Mouse (Mus musculus) heart, postnatal 25 days (tissue): ENCODE data around the gene Card10. TPM values are rescaled to one million over a fixed set of nuclear protein-coding genes. Genes with fewer than 3 reads are reported as not detected.

ENCODE experiments used
- DNase-seq: peaks from one replicate; pipeline ENCODE4 v3.0.0; 2022; ENCODE audit warnings: low spot score
- intact Hi-C: fragments of 180-260 bp; cut with DNase I; formaldehyde crosslinking; loops from one replicate; pipeline ENCODE4 v1.15.1; 2025
- total RNA-seq, 2 experiments: library from RNA; stranded (reverse); gene quantifications; 2 replicates each; pipeline ENCODE4 v1.2.3; 2021

Card10 gene
- total RNA-seq, 2 experiments from 2014 or later = 14.8 to 18.3 TPM

DNA sequence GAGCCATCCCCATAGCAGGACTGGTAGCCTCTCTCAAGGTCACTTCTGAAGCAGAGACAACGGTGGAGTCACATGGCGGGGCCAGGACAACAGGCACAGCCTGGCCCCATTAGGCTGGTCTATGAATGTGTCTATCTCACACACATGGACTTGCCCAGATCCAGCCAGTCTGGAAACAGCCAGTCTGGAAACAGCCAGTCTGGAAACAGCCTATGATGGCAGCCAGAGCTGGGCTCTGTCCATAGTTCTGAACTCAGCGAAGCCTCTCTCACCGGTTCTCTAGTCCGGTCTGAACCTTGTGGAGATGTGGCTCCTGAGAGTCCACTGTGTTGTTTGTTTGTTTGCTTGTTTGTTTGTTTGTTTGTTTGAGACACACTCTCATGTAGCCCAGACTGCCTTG is 53.0 kb downstream of the Card10 start:
- intact Hi-C loops = no loop called here
- no peak for DNase-seq

DNA sequence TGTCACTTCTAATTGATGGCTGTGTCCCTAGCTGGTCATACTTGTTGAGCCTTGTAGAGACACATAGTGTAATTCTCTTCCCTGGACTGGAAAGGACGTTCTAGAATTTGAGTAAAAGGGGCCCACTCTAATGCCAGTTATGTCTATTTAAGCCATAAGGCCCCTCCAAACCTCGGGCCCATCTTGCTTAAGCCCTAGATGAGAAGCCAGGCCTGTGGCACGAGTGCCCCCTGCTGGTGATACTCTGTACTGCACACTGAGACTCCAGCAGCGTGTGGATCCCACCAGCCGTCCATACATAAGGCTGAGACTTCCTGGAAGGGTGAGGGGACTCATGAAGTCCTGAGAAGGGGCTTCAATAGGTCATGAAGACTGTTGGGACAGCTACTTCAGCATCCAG is 58.6 kb downstream of the Card10 start:
- intact Hi-C loops = loop anchor here (1.0 to 2.0 kb wide), 2 partner anchors 121 to 157 kb away; no protein-coding TSS in a partner anchor

DNA sequence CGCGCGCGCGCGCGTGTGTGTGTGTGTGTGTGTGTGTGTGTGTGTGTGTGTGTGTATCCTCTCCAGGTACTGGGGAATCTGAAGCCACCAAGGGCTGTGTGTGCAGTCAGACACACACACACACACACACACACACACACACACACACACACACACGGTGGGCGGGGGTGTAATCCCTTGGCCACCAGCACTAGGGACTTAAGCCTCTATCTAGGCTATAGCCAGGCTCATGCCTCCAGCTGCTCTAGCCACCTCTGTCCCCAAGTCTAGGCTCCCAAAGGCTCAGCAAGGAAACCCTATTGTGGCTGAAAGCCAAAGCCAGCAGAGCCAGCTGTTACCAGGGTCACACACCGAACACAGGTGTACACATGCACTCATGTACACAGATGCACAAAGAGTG is 60.0 kb downstream of the Card10 start:
- DNase-seq = no peak
- intact Hi-C loops = no loop called here

More for the DNA sequence above, 58.6 kb downstream of the Card10 start:
- peak; percentile 42 for DNase-seq

DNA sequence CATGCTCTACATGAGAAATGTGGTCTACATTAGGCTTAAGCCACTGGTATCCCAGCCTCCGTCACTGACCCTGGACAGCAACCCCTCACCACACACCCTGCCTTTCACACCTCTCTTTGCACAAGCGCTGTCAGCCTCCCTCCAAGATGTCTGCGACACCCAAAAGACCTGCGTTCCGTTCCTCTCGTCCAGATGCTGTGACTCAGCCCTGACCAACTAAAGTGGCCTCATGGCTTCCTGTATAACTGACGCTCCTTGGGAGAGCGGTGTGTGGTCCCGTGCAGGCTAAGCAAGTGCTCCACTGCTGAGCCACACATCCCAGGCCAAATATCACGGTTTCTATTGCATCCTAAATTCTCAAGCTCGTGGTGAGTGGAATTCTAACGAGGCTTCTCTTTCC is 62.2 kb downstream of the Card10 start:
- no peak for DNase-seq
- intact Hi-C loops = no loop called here

- DNase-seq = no peak
- intact Hi-C loops = no loop called here
Observed at GRCm38 (mm10) chr15:78737146-78737545, 65.7 kb downstream of the Card10 start.

- DNase-seq = no peak
- intact Hi-C loops = no loop called here
Observed at GRCm38 (mm10) chr15:78736681-78737100, 66.2 kb downstream of the Card10 start.

GRCm38 (mm10) chr15:78736181-78736579 is 66.7 kb downstream of the Card10 start:
- DNase-seq = no peak
- intact Hi-C loops = no loop called here

GRCm38 (mm10) chr15:78735431-78736180 is 67.2 kb downstream of the Card10 start:
- no peak for DNase-seq
- intact Hi-C loops = no loop called here

GRCm38 (mm10) chr15:78731830-78732229 is 71.0 kb downstream of the Card10 start:
- intact Hi-C loops = no loop called here

DNA sequence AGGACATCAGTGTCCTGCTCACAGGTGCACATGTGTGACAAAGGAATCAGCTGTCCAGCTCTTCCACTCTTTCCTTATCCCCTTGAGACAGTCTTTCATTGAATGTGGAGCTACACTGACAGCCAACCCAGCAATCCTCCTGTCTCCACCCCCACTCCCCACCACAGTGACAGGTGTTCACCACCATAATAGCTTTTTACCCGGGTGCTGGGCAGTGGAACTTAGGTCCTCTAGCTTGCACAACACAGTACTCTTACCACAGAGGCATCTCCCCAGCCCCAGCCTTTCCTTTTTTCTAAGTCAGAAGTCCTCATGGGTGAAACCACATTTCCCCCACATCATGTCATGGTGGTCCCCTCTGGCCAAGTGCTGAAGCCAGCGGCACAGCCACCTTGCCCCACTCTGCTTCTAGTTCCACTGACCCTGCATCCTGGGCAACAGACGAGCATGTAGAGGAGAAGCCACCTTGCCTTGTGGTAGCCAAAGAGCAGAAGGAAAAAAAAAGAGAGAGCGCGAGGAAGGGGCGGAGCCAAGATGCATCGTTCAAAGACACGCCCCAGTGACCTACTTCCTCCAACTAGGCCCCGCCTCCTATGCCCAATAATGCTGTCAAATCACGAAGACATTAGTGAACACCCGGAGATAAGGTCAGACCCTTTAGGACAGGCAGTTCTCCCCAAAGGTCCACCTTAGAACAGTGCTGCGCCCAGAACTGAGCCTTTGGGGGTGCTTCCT is 72.4 kb downstream of the Card10 start:
- intact Hi-C loops = no loop called here
- no peak for DNase-seq

More at GRCm38 (mm10) chr15:78731830-78732229, 71.0 kb downstream of the Card10 start:
- no peak for DNase-seq

GRCm38 (mm10) chr15:78726697-78727096 is 76.1 kb downstream of the Card10 start:
- intact Hi-C loops = no loop called here

More at GRCm38 (mm10) chr15:78726697-78727096, 76.1 kb downstream of the Card10 start:
- DNase-seq = no peak

Other genes with a start within 250 kb of the Card10 start
- gene Rac2, start 230.3 kb downstream of the Card10 start, total RNA-seq = 1 to 10 TPM; 5.1 to 5.6 TPM
- 1 to 10 TPM; 5.5 to 5.8 TPM for gene Cyth4, start 206.0 kb downstream of the Card10 start, total RNA-seq
- gene Elfn2, start 84.3 kb downstream of the Card10 start, total RNA-seq = 1 to 10 TPM; 1.4 to 2.5 TPM
- gene Mfng, start 29.6 kb downstream of the Card10 start, total RNA-seq = 10 to 100 TPM; 11.6 to 13.2 TPM
- 10 to 100 TPM; 34.1 to 41.0 TPM for gene Cdc42ep1, start 39.6 kb upstream of the Card10 start, total RNA-seq
- under 1 TPM; 0.62 to 0.64 TPM for gene Lgals2, start 52.5 kb upstream of the Card10 start, total RNA-seq
- gene Gga1, start 74.1 kb upstream of the Card10 start, total RNA-seq = 10 to 100 TPM; 41.6 to 43.8 TPM
- under 1 TPM in 1 of 2 experiments, not detected in 1; 0.18 TPM for gene Gm49510, start 96.6 kb upstream of the Card10 start, total RNA-seq
- 1 to 10 TPM; 4.1 to 4.8 TPM for gene Sh3bp1, start 96.7 kb upstream of the Card10 start, total RNA-seq
- gene Pdxp, start 110.9 kb upstream of the Card10 start, total RNA-seq = 1 to 10 TPM in 1 of 2 experiments, under 1 TPM in 1; 0.75 to 1.4 TPM
- gene Lgals1, start 123.7 kb upstream of the Card10 start, total RNA-seq = 100 to 1,000 TPM; 188 to 192 TPM
- gene Nol12, start 131.9 kb upstream of the Card10 start, total RNA-seq = 10 to 100 TPM; 15.6 to 16.9 TPM
- 10 to 100 TPM; 36.0 to 39.8 TPM for gene Triobp, start 144.7 kb upstream of the Card10 start, total RNA-seq
- gene H1f0, start 225.4 kb upstream of the Card10 start, total RNA-seq = 10 to 100 TPM; 95.9 to 98.4 TPM
- not detected for gene Galr3, start 238.8 kb upstream of the Card10 start, total RNA-seq